Mouse (Mus musculus): ENCODE data around the gene Neu1.

DNA sequence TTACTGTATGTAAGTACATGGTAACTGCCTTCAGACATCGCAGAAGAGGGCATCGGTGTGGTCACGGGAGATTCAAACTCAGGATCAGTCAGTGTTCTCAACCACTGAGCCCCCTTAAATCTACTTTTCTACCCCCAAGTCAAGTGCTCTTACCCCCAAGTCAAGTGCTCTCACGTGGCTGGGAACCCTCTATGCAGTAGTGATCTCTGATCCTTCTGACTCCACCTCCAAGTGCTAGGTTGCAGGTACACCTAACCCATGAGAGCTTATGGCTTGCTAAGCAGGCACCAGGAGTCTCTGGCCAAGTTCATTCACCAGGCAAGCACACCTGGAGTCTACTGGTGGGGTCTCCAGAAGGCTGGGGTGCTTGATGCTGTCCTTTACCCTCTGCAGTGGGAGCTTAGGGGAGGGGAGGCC lies 18.5 kb downstream of the Neu1 start:
- no peak for TF ChIP-seq EP300 (IDR thresholded peaks at IDR 0.05; ENCODE audit: low read length)
- peak; percentile 60; the same call in 1 of the 2 replicates for TF ChIP-seq POLR2A (IDR thresholded peaks at IDR 0.05; ENCODE audit: low read depth, low read length)
- no peak for TF ChIP-seq MXI1 (IDR thresholded peaks at IDR 0.05; ENCODE audit: low read depth, low read length)

All from CH12.LX (cell line).